Mouse (Mus musculus) cerebellum, adult 9-10 months (tissue): Measurements from ENCODE around the gene Eif4g3.

Experiments
- DNase-seq: peaks from one replicate; pipeline ENCODE4 v3.0.0; 2022

Gene Eif4g3

DNA sequence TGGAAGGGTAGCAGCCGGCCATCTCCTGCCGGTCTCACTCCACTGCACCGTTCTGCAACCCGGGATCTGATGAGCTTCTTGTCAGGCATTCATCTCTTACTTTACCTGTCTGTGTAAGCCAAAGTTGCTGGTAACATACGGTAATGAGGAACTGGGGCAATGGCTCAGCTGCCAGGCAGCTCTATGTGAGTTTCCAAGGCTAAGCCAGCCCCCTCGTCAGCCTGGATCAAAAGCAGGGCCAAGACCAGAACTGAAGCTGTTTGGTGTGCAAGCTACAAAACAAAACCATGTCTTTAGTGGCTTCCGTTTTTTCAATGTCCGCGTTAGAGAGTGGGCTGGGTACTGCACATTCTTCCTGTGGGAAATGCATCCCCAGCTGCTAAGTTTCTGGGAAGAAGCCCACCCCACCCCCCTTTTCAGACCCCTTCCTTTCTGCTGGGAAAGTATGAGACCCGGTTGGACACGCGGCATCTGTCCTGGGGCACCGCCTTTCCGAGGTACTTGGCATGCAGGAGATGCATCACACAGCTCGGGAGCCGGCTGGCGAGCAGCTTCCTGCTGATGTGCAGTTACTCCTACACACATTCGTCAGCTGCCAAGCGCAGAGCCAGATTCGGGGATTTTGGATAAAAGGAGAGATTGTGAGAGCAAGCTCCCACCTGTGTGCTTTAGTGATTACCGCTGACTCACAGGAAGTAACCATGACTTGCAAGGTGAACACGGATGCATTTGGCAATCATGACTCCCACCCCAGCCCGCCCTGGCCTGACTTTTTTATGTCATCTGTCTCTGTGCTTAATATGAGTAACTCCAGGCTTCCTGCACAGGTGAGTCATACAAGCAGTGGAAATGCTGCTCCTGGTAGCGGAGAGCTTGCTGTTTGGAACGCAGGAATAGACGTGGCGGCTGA is 254.2 kb downstream of the Eif4g3 start:
- DNase-seq: no peak

DNA sequence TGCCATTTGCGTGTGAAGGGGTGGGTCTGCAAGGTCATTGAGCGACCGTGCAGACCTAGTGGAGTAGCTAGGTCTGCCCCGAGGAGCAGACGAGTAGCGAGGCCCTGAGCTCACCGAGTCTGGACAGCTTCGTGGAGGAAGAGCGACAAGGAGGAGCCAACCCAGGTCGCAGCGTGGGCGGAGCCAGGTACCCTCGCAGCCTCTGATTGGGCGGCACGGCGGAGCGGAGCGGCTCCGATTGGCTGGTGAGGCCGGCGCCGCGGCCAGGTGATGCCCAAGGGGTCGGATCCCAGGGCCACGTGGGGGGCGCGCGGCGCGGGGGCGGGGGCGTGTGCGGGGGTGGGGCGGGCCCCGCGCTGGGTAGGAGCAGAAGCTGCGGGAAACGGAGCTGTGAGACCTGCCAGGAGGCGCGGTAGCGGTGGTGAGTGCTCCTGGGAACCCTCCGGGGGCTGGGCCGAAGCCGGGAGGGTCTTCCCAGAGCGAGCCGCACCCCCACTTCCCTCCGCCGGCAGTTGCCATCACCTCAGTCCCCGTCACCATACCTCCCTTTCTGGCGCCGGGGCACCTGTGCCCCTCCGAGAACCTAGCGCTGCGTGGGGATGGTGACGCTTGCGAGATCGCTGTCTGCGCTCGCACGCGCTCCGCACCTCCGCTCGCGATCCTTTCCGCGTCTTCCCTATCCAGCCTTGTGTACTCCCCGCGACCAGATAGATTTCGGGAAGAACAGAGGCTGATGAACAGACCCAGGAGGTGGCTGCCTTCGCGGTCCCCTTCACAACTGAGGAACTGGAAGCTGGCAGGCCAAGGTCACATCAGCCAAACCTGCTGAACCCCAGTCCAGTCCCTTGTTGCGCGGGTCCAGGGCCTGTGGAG is 257.5 kb downstream of the Eif4g3 start, which contains the start of the genes Sh2d5 and Kif17:
Gene Sh2d5, plus strand, starts transcription at position 316 of the 873 bp plus-strand sequence.
Gene Kif17, plus strand, starts transcription at position 348 of the 873 bp plus-strand sequence.
- peak; percentile 94 for DNase-seq

DNA sequence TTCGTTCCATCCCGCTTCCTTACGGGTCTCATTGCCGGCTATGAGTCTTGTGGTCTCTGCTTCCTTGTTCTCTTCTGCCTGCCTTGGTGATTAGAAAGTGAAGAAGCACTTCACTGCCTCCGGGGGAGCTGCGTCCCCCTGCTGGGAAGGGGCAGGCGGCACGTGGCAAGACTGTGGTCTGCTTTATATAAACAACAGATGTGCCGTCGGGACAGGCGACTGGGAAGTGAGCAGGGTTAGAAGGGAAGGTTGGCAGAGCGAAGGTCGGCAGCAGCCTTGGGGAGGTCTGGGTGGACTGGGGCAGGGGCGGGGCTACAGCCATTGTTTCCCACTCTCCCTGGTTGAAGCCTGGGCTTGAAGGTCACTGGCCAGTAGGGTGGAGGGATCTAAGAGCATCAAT is 259.0 kb downstream of the Eif4g3 start:
- DNase-seq: no peak

DNA sequence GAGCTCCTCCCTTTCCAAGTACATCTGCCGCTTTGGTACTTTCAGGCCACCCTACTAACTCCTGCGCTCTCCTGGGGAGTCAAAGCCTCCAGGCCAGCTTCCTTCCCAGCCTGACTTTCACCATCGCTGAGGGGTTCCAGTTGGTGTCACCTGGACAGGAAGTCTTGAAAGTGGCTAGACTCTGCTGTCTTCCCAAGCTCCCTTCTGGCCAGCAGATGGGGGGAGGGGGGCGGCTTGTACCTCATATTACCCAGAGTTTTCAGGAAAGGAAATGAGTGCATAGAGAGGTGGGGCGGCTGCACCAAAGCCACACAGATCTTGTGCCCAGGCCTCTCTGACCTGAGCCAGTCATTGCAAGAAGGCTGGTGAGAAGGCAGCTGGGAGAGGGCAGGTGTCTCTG is 259.4 kb downstream of the Eif4g3 start:
- no peak for DNase-seq

DNA sequence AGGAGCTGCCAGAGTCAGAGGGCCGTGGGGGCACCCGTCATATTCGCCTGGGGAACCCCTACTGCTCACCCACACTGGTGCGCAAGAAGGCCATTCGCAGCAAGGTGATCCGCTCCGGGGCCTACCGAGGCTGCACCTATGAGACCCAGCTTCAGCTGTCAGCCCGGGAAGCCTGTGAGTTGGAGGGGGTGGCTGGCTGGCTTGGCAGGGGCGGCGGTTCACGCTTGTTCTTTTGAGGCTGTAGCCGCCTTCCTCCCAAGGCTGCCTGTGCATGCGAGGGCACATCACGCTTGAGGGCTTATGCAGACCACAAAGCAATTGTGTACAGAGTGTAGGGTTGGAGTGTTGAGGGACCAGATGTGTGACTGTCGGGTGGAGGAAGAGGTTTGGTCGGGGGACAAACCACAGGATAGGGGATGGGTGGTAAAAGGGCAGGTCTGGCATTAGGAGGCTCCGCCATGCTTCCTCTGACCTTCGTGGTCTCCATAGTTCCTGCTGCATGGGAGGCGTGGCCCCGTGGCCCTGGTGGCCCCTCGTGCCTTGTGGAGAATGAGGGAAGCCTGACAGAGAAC is 264.4 kb downstream of the Eif4g3 start:
- DNase-seq: no peak
